Mouse (Mus musculus) erythroblast, embryonic 14.5 days (primary cell): Measurements from ENCODE around the gene Grap.

Source experiments
- GATA1 ChIP-seq: IDR thresholded peaks from 2 replicates; pipeline ENCODE4 v1.6.1; 2012; ENCODE audit warnings: low read length, inconsistent platforms, mixed read lengths
- TAL1 ChIP-seq: IDR thresholded peaks from 3 replicates; pipeline ENCODE4 v1.6.1; 2012; ENCODE audit warnings: low read length, inconsistent platforms, mixed read lengths

GRCm38 (mm10) chr11:61708928-61709327 is 55.9 kb downstream of the Grap start:
- TF ChIP-seq GATA1 (no peak), TAL1 (no peak)
